Mouse (Mus musculus) adrenal gland, postnatal 4 days (tissue): ENCODE results near the gene Psmd2. TPM values are rescaled to one million over a fixed set of nuclear protein-coding genes. Genes with fewer than 3 reads are reported as not detected.

ENCODE experiments used
- DNase-seq, 2 experiments: peaks; one replicate each; pipeline ENCODE4 v3.0.0; 2021 to 2022; ENCODE audit warnings: low spot score in 2 of 2, mixed read lengths in 2 of 2
- microRNA-seq: library from miRNA; unstranded; fragments of <30 nt; microRNA quantifications from one replicate; pipeline ENCODE4 v1.2.0, GENCODE M21; 2021
- total RNA-seq, 2 experiments: library from RNA; stranded (reverse); gene quantifications; 2 replicates each; pipeline ENCODE4 v1.2.3; 2021

Psmd2 gene
- total RNA-seq, 2 experiments from 2014 or later = 216 to 230 TPM

- no peak for DNase-seq
Measured at GRCm38 (mm10) chr16:20701316-20701715, 49.9 kb downstream of the Psmd2 start.

- no peak for DNase-seq
Measured at GRCm38 (mm10) chr16:20701729-20702521, 50.5 kb downstream of the Psmd2 start.

DNA sequence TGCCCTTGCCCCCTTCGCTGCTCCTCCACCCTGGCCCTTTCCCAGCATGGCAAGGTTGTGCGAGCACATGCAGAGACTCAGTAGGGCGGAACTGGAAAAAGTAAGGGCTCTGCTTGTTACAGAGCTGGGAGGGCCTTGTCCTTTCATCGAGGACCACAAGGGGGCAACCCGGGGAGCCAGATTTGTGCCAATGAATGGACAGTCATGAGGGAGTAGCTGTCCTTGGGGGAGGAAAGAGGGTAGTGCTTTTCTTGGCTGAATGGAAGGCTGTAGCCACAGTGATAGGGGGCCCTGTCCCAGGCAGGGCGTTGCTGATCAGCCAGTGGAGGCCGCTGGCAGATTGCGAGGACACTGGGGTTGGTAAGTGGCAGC is 51.1 kb downstream of the Psmd2 start:
- DNase-seq = peak; percentile 60 to 75

GRCm38 (mm10) chr16:20703071-20703470 is 51.6 kb downstream of the Psmd2 start:
- DNase-seq = no peak

DNA sequence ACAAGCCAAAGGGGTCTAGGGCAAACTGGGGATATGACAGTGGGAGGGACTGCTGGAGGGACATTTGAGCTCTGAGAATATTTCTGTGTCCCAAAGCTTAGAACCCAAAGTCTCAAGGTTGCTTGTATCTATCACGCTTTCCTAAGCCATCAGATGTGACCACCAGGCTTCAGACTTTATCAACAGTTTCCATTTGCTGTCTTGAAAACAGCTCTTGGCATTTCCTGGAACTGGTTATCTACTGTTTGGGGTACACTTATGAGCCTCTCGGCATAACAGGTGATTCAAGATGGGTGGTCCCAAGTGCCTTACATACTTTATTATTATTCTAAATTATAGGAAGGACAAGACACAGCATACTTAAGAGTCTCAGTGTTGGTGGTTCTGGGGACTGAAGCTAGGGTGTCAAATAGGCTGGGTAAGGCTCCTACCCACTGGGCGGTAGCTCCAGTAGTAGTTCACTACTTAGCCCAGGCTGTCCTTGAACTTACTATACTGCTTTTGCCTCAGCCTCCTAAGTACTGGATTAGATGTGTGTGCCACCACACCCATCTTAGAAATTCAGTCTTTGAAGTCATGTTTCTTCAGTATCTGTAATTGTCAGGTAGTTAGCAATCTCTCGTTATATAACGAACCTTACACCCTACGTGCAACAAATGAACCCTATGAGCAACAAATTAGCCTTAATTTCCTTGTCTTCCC is 52.4 kb downstream of the Psmd2 start:
- DNase-seq = no peak

GRCm38 (mm10) chr16:20705786-20706185 is 54.3 kb downstream of the Psmd2 start:
- DNase-seq = no peak

GRCm38 (mm10) chr16:20706407-20707055 is 55.1 kb downstream of the Psmd2 start:
- no peak for DNase-seq

GRCm38 (mm10) chr16:20708220-20708938 is 56.9 kb downstream of the Psmd2 start:
- DNase-seq = no peak

- DNase-seq = no peak
Measured at GRCm38 (mm10) chr16:20708939-20709734, 57.7 kb downstream of the Psmd2 start.

- DNase-seq = no peak
Measured at GRCm38 (mm10) chr16:20710370-20710769, 58.9 kb downstream of the Psmd2 start.

GRCm38 (mm10) chr16:20710810-20711209 is 59.4 kb downstream of the Psmd2 start:
- DNase-seq = no peak

DNA sequence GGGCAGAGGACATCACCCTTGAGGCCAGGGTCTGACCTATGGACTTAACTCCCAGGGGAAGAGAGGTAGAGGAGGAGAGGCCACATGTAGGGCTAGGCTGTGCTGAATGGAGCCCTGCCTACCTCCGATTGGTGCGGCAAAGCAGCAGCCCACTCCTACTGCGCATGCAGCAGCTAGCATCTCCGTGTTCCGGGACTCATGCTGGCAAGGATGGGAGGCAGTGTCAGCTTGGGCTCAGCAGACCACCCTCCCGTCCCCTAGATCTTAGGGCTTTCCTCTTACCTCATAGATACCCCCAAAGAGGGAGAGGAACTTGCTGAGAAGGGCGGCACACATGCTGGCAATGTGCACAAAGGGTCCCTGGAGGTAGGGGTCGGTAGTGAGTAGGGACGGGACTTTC is 60.7 kb downstream of the Psmd2 start:
- DNase-seq = no peak

GRCm38 (mm10) chr16:20712889-20713288 is 61.4 kb downstream of the Psmd2 start:
- no peak for DNase-seq

Small RNA genes lying within 50 kb of the gene (microRNA-seq; reads per million reads assigned to microRNA genes)
- gene Mir1224 = 15.5 reads per million, percentile 26 among the genes with 10 or more reads in this experiment

Other genes with a start within 250 kb of the Psmd2 start
- gene Abcc5, start 225.3 kb upstream of the Psmd2 start, total RNA-seq = 10 to 100 TPM; 73.7 to 75.5 TPM
- gene Eif2b5, start 152.8 kb upstream of the Psmd2 start, total RNA-seq = 10 to 100 TPM; 58.9 to 63.3 TPM
- gene Dvl3, start 134.7 kb upstream of the Psmd2 start, total RNA-seq = 10 to 100 TPM; 55.7 to 59.5 TPM
- gene Ap2m1, start 116.2 kb upstream of the Psmd2 start, total RNA-seq = 100 to 1,000 TPM; 336 to 352 TPM
- gene Abcf3, start 103.1 kb upstream of the Psmd2 start, total RNA-seq = 10 to 100 TPM; 75.4 to 79.2 TPM
- gene Vwa5b2, start 62.2 kb upstream of the Psmd2 start, total RNA-seq = 10 to 100 TPM in 1 of 2 experiments, 1 to 10 TPM in 1; 10.0 to 12.5 TPM
- 1 to 10 TPM; 6.8 to 7.0 TPM for gene Eef1akmt4, start 40.1 kb upstream of the Psmd2 start, total RNA-seq
- gene Gm49333, start 40.0 kb upstream of the Psmd2 start, total RNA-seq = under 1 TPM in 1 of 2 experiments, not detected in 1; 0.37 TPM
- 10 to 100 TPM; 15.9 to 17.6 TPM for gene Alg3, start 39.9 kb upstream of the Psmd2 start, total RNA-seq
- gene Camk2n2, start 30.4 kb upstream of the Psmd2 start, total RNA-seq = 10 to 100 TPM; 16.1 to 16.3 TPM
- gene Ece2, start 21.8 kb upstream of the Psmd2 start, total RNA-seq = 10 to 100 TPM; 11.4 to 14.9 TPM
- 100 to 1,000 TPM; 400 to 415 TPM for gene Eif4g1, start 16.7 kb downstream of the Psmd2 start, total RNA-seq
- gene Fam131a, start 41.6 kb downstream of the Psmd2 start, total RNA-seq = 10 to 100 TPM; 14.4 to 15.4 TPM
- 10 to 100 TPM; 39.8 to 41.0 TPM for gene Polr2h, start 66.0 kb downstream of the Psmd2 start, total RNA-seq
- 10 to 100 TPM; 49.6 to 57.3 TPM for gene Clcn2, start 66.1 kb downstream of the Psmd2 start, total RNA-seq
- gene Chrd, start 81.5 kb downstream of the Psmd2 start, total RNA-seq = 10 to 100 TPM; 14.8 to 17.1 TPM
- 1 to 10 TPM; 3.8 to 5.0 TPM for gene Thpo, start 82.9 kb downstream of the Psmd2 start, total RNA-seq